Mouse (Mus musculus) 416B (cell line): ENCODE results near the gene Eif2d.
A peak's percentile ranks its signal among the peaks of the same experiment; 100 is the strongest.

Experiments
- DNase-seq: peaks from one replicate; pipeline ENCODE4 v3.0.0; 2011; ENCODE audit warnings: low read depth

Eif2d gene

GRCm38 (mm10) chr1:131153018-131153629 is at the start of gene Eif2d:
Eif2d (plus strand) TSS chr1:131153181.
- DNase-seq = peak; percentile 89

GRCm38 (mm10) chr1:131103776-131104424 is 49.1 kb upstream of the Eif2d start:
- peak; percentile 40 for DNase-seq

- DNase-seq = no peak
These were observed 45.2 kb upstream of the Eif2d start for GRCm38 (mm10) chr1:131107575-131108308.

- peak; percentile 61 for DNase-seq
These were observed 42.4 kb upstream of the Eif2d start for GRCm38 (mm10) chr1:131110525-131111106.

DNA sequence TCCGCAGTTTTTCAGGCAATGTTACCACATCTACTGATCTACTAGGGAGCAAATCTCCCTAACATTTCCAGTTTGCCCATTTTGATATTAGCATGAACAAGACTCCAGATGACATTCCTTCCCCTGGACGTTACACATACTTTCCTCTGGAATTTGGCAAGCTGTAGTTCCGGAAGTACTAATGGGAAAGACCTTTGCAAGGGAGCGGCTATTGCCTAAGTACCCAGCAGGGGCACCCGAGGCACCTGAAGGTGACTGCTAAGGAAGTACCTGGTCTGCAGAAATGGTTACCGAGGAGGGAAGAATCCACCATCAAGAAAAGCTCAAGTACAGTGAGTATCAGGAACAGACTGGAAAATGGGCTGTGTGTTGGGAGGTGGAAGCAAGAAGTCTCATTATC is 40.4 kb upstream of the Eif2d start:
- DNase-seq = no peak

GRCm38 (mm10) chr1:131115932-131116331 is 37.0 kb upstream of the Eif2d start:
- DNase-seq = peak; percentile 86

DNA sequence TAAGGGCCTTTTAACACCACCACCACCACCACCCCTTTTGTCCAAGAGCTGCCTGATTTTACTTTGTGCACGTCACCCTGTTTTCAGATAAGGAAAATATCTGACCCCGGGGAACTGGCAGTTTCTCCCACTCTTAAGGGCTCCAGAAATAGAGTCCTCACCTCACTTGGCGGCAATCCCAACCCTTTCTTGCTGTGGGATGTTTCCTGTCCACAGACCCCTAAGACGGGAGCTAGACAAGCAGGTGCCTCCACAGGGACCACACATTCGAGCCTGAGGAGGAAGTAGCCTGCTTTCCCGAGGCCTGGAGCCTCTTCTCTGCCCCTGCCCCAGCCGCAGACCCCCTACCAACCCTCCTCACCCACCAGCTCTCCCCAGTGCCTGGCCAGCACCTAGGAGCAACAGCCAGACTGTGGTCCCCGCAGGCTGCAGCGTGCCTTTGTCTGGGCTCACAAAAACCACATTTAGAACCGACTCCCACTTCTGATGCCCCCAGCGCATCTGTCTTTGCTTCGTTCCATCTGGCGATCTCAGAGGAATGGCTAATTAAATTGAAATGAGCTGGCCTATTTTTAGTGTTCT is 36.5 kb upstream of the Eif2d start:
- no peak for DNase-seq

DNA sequence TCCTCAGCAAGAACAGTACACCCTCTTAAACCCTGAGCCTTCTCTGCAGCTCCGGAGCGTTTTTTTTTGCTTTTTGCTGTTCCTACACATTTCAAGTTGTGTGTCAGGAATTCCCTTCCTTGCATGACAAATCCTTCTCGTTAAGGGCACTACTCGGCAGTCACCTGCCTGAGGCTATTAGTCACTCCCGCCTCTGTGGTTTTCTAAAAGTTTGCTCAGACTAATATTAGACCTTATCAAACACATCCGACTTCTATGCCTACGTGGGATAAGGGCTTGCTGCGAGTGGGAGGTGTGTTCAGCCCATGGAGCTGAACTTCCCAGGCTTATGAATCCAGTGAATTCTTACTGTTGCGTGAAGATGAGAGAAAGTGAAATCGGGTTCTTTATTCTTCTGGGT is 34.5 kb upstream of the Eif2d start:
- peak; percentile 65 for DNase-seq

DNA sequence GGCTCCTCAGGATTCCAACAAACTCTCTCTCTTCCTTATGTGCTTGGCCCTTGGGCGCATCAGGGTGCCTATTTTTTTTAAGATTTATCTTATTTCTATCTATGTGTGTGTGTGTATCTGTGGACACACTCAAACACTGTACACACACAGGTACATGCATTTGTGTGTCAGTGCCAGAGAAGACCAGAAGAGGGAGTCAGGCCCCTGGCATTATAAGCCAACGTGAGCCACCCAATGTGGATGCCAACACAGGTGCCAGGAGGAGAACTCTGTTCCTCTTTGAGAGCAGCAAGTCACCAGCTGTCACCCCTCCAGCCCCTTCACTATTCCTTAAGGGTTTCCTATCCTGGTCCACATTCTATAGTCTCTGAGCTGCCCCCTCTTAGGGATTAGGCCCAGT is 34.0 kb upstream of the Eif2d start:
- DNase-seq = peak; percentile 79

DNA sequence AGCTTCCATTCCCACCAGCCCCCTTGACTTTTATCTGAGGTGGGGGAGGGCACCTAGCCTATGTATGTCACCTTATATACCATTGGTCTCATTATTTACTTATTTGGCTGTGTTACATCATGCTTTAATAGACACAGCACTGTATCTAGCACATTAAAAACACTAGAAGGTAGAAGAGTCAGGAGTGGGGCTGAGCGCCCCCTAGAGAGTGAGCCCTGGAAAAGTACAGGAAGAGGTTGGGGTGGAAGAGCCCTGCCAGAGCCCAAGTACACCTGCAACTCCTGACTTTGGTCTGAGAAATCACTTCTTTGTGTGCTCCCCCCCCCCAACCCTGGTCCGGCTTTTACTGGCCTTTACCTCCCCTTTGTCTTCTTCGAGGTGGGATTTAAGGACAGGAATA is 31.0 kb upstream of the Eif2d start:
- DNase-seq = peak; percentile 53

DNA sequence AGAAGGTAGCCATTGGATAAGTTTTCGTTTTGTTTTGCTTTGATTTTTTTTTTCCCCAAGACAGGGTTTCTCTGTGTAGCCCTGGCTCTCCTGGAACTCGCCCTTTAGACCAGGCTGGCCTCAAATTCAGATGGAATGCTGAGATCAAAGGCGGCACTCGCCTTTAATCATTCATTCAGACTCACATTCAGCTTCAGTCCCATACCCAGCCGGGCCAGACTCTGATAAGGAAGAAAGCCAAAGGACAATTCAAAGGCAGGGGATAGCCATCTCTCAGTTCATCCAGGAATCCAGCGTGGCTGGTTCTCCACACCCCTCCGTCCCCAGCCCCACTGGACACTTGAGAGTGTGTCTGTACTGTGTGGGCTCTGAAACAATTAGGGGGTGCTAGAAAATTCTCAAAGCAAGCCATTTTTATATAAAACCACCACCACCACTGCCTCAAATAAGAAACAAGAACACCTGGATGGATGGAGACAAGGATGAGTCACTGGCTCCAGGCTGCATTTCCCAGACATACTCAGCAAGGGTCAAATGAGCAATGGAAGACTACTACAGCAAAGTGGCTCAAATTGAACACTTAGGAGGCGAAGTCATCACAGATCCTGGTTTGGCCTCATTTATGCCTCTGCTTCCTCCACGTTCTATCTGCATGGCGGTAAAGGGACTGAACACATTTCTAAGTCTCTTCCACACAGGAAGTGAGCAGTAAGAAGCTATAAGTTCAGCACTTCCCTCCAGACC is 29.3 kb upstream of the Eif2d start:
- no peak for DNase-seq

DNA sequence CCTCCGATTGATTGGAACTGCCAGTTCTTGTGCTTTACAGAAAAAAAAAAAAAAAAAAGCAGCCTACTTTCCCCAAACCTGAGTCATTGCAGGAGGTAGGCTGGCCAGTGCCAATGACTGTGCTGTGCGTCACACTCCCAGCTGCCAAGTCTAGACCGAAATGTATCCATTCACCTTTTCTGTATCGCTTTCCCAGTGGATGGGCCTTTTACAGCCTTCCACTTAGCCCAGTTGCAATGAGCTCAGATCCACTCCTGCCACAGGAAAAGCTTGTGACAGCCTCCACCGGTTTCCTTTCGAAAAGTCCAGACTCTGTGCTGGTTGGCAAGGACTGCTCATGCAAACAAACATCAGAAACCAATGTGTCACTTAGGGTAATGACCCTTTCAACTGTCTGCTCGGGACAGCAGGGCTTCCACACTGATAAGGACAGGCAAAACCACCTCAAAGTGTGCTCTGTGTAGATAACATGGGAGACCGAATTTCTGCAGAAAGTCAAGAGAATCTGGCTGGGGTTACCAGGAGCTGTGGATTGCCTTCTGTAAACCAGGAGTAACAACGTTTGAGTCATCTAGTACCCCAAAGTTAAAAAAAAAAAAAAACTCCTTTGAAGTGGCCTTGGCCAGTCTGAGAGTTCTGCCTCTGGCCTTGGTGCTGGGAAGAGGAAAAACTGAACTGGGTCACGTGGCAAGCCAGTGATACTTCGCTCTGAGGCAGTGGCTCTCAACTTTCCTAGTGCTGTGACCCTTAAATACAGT is 26.8 kb upstream of the Eif2d start:
- DNase-seq = peak; percentile 99

- DNase-seq = no peak
These were observed 18.8 kb upstream of the Eif2d start for GRCm38 (mm10) chr1:131134231-131134630.

DNA sequence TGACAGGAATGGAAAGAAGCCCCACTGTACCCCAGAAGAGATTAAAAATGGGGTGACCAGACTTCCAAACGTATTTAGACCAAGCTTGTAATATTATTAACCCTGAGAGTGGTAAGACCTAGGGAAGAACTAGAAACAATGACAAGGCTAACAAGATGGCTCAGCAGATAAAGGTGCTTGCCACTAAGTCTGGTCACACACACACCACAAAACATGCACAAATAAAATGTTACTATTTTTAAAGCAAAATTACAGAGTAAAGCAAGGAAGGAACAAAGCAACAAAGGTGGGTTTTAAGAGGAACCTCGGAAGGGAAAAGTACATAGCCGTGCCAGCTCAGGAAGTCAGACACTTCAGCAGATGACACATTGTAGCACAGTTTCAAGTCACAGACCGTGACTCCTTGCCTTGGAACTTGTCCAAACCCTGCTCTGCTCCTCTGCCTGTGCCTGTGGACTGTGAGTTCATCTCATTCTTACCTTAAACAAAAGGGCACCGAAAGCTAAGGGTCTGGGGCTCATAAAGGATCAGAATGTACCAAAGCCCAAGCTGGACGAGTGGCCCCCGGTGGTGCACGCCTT is 17.9 kb upstream of the Eif2d start:
- DNase-seq = peak; percentile 89

GRCm38 (mm10) chr1:131135960-131136629 is 16.9 kb upstream of the Eif2d start:
- peak; percentile 75 for DNase-seq

DNA sequence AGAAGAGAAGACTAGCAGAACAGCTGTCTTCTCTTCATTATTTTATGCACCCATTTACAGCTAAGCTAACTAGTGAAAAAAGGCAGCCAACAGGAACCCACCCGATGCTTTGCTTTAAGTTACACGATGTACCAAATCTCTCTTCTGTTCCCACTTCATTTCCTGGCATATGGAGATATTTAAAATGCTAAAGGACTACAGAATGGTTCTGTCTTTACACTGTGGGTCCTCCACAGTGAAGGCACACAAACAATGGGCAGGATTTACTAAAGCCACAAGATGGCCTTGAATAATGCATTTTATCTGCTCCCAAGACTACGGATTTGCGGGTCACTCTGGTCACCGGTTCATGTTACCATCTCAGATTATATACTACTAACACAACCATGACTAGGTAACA is 15.9 kb upstream of the Eif2d start:
- peak; percentile 73 for DNase-seq

DNA sequence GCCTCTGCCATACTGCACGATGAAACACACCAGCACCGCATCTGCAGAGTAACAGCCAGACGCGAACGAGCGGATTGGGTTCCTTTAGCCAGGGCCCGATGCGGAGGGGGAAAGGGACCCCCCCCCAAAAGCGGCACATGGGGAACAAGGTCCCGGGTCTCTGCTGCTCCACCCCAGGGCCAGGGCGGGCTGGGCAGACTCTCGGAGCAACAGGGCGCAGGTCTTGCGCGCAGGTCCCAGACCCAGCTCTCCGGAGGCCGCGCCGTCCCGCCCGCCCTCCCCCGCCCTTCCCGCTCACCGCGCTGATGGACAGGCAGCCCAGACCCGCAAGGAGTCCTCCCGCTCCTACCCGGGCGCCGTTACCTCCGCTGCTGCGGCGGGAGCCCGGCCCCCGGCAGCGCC is 15.3 kb upstream of the Eif2d start:
- peak; percentile 39 for DNase-seq

DNA sequence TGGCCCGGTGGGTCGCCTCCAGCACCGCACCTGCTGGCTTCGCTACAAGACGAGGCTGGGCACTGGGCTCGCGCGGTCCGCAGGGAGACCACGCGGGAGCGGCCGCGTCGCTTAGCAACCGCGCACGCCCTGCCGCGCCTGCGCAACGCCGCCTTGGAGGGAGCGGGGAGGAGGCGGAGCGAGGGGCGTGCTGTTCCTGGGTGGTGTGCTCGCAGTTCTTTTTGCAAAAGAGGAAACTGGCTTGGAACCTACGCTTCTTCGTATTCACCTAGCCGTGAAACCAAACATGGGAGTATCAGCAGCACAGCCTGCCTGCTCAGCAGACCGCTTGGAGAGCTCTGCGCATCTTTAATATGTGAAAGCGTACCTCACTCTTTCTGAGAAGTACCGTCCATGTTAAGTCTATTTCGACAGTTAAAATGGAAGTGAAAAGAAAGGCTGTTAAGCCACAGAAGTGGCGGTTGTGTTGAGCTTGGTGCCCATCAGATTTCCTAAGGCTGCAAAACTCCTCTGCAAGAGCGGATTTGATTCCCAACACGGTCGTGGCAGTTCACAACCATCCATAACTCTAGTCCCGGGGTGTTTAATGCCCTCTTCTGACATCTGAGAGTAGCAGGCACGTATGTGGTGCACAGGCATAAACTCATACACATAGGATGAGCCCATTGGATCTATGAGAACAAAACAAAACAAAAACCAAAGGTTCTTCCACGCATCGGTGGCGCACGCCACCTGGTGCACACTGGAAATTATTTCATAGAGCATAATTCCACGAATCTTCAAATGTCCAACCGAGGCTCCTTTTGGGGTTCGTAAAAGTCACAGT is 14.6 kb upstream of the Eif2d start, which contains the start of gene Dyrk3:
TSS of gene Dyrk3 (minus strand) at position 150 of the 826 bp plus-strand sequence.
- peak; percentile 94 for DNase-seq
